Mouse (Mus musculus): ENCODE data around the gene Tmem198b.

GRCm38 (mm10) chr10:128778441-128778840 lies 25.7 kb downstream of the Tmem198b start:
- no peak for TF ChIP-seq CTCF (IDR thresholded peaks at IDR 0.05; ENCODE audit: low read depth)
- no peak for TF ChIP-seq EP300 (IDR thresholded peaks at IDR 0.05; ENCODE audit: low read depth)

Data from liver, embryonic 14.5 days (tissue).